Mouse (Mus musculus) C2C12 (cell line): ENCODE measurements around the gene Pm20d1.

Source experiments
- CEBPB ChIP-seq: IDR thresholded peaks from one replicate; pipeline ENCODE4 v1.6.1; 2011; ENCODE audit warnings: low read depth, mild to moderate bottlenecking, control low read depth, moderate library complexity
- CTCF ChIP-seq: IDR thresholded peaks from one replicate; pipeline ENCODE4 v1.5.1; 2011; ENCODE audit not compliant: control insufficient read depth, insufficient read depth, insufficient read length
- MYOG ChIP-seq: IDR thresholded peaks from one replicate; pipeline ENCODE4 v1.6.1; 2011; ENCODE audit not compliant: control insufficient read depth, insufficient read length; ENCODE audit errors: extremely low read depth
- USF1 ChIP-seq: IDR thresholded peaks from one replicate; pipeline ENCODE4 v1.6.1; 2011; ENCODE audit warnings: low read depth, mild to moderate bottlenecking, control low read depth, moderate library complexity

DNA sequence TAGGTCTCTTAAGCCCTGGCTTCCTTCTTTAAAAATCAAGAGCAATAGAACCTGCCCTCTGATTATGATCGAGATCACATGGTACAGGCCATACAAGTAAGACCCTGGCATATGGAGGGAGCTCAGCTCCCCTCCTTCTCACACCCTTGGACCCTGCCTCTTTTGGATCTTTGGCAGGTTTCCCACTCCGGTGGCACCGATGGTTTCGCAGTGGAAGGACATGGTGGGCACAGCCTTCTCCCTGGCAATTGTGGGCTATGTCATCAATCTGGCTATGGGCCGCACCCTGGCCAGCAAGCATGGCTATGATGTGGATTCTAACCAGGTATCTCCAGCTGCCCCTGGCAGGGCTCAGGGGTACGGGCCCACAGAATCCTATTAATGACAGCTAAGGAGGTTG is 40.0 kb upstream of the Pm20d1 start:
- TF ChIP-seq CEBPB: no peak
- no peak for TF ChIP-seq CTCF
- TF ChIP-seq USF1: no peak
- no peak for TF ChIP-seq MYOG
